Mouse (Mus musculus): ENCODE measurements at regions not wholly inside any gene's neighbourhood (a gene's known extent, or its start where the extent isn't known, plus 50 kb on each side); places are given as distances from the start of the nearest gene placed in this dataset.

GRCm38 (mm10) chr16:78441961-78442360, 65.0 kb upstream of the Btg3 start:
- no peak overlapping the region for H3K4me3 ChIP-seq (ENCODE audit: insufficient read depth, low read depth, low read length)
- no peak overlapping the region for H3K27ac ChIP-seq (replicated peaks; ENCODE audit: insufficient read depth, low read depth, low read length)
- no peak overlapping the region for H3K9ac ChIP-seq (ENCODE audit: low read depth, low read length)
- WGBS: 89% methylated on average over 6 of the region's 6 CpGs
- no peak for DNase-seq (ENCODE audit: extremely low read depth, low read depth, low spot score)
- no peaks in the 10 kb centered on the region for H3K79me2 ChIP-seq (ENCODE audit: control insufficient read depth, insufficient read depth, low read length)
- TF ChIP-seq POLR2A (IDR thresholded peaks at IDR 0.05; ENCODE audit: extremely low read depth, insufficient read depth, low read length) (no peak), CTCF (IDR thresholded peaks at IDR 0.05; ENCODE audit: low read depth, low read length) (no peak)
- no peaks in the 10 kb centered on the region for H3K4me1 ChIP-seq (ENCODE audit: control insufficient read depth, insufficient read depth, low read length)
- no peaks in the 10 kb centered on the region for H3K27me3 ChIP-seq (ENCODE audit: control insufficient read depth, insufficient read depth, low read length)
- no peaks in the 10 kb centered on the region for H3K36me3 ChIP-seq (ENCODE audit: control insufficient read depth, insufficient read depth, low read length)

GRCm38 (mm10) chr16:78435707-78436106, 58.7 kb upstream of the Btg3 start:
- no peaks in the 10 kb centered on the region for H3K4me1 ChIP-seq (ENCODE audit: control insufficient read depth, insufficient read depth, low read length)
- no peak overlapping the region for H3K9ac ChIP-seq (ENCODE audit: low read depth, low read length)
- no peaks in the 10 kb centered on the region for H3K27me3 ChIP-seq (ENCODE audit: control insufficient read depth, insufficient read depth, low read length)
- WGBS: 68% methylated on average over 5 of the region's 5 CpGs
- H3K27ac ChIP-seq (replicated peaks; ENCODE audit: insufficient read depth, low read depth, low read length): no peak overlapping the region
- H3K36me3 ChIP-seq (ENCODE audit: control insufficient read depth, insufficient read depth, low read length): no peaks in the 10 kb centered on the region
- no peak for DNase-seq (ENCODE audit: extremely low read depth, low read depth, low spot score)
- H3K79me2 ChIP-seq (ENCODE audit: control insufficient read depth, insufficient read depth, low read length): no peaks in the 10 kb centered on the region
- TF ChIP-seq POLR2A (IDR thresholded peaks at IDR 0.05; ENCODE audit: extremely low read depth, insufficient read depth, low read length): no peak
- TF ChIP-seq CTCF (IDR thresholded peaks at IDR 0.05; ENCODE audit: low read depth, low read length): no peak
- H3K4me3 ChIP-seq (ENCODE audit: insufficient read depth, low read depth, low read length): no peak overlapping the region

GRCm38 (mm10) chr16:78427470-78428041, 50.6 kb upstream of the Btg3 start:
- DNase-seq (ENCODE audit: extremely low read depth, low read depth, low spot score): peak; percentile 15
- TF ChIP-seq CTCF (IDR thresholded peaks at IDR 0.05; ENCODE audit: low read depth, low read length) (no peak), POLR2A (IDR thresholded peaks at IDR 0.05; ENCODE audit: extremely low read depth, insufficient read depth, low read length) (no peak)
- Histone ChIP-seq H3K79me2 (ENCODE audit: control insufficient read depth, insufficient read depth, low read length) (no peaks in the 10 kb centered on the region), H3K4me1 (ENCODE audit: control insufficient read depth, insufficient read depth, low read length) (no peaks in the 10 kb centered on the region), H3K27me3 (ENCODE audit: control insufficient read depth, insufficient read depth, low read length) (no peaks in the 10 kb centered on the region), H3K4me3 (ENCODE audit: insufficient read depth, low read depth, low read length) (no peak overlapping the region), H3K27ac (replicated peaks; ENCODE audit: insufficient read depth, low read depth, low read length) (no peak overlapping the region), H3K36me3 (ENCODE audit: control insufficient read depth, insufficient read depth, low read length) (no peaks in the 10 kb centered on the region), H3K9ac (ENCODE audit: low read depth, low read length) (no peak overlapping the region)
- 58% methylated on average over 16 of the region's 16 CpGs for WGBS
